Mouse (Mus musculus): Measurements from ENCODE around the gene Nrxn1.

The Nrxn1 gene

GRCm38 (mm10) chr17:91093042-91093080 lies at the start of gene Nrxn1:
Gene Nrxn1, minus strand, starts transcription at chr17:91093071.
- no peak for DNase-seq (ENCODE audit: low spot score)

DNA sequence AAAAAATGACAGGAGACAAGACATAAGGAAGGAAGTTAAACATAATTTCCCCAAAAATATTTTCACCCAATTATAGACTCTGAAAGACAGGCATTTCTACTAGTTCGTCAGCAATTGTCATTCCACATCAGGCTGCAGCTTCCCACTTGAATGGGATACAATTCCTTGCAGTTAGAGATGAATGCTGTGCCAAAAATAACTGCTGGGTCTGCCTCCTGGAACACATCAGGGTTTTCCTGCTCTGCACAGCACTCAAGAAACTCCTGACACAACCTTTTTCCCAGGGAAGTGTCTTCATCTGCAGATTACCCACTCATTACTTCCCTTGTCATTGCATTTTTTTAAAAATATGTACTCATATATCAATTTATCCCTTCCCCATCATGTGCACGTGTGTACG lies 44.0 kb upstream of the Nrxn1 start:
- DNase-seq (ENCODE audit: low spot score) = no peak

- no peak for DNase-seq (ENCODE audit: low spot score)
Measured at GRCm38 (mm10) chr17:91112880-91113628, 20.2 kb upstream of the Nrxn1 start.

- DNase-seq (ENCODE audit: low spot score) = no peak
Measured at GRCm38 (mm10) chr17:91112085-91112484, 19.2 kb upstream of the Nrxn1 start.

DNA sequence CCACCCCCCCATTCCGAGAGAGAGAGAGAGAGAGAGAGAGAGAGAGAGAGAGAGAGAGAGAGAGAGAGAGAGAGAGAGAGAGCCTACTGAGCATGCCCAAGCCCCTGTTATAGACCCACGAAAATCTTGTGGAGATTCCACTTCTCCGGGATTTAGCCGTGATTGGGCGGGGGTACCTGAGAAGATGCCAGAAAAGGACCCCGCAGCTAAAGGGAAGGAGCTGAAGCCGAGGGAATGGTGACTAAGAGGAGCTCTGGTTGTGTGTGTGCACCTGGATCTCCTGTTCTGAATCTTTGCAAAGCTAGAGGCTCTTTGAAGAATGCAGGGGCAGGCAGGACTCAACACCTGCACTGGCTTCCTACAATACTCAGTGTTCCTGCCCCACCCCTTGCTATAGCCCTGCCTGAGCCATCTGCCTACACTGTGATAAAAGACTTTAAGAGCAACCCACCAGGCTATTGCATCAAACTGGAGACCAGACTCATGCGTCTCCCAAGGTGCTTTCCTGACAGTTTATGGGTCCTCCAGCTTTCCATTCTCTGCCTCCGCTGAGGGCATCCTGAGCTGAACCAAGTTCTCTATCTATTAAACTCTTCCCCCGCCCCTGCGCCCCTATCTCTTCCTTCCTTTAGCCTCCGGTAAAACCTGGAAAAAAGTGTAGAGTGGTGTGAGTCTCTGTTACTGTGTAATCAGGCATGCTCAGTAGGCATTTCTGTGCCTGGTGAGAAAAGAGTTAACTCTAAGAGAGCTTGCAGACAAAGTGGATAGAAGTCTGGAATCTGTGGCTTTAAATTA lies 407 bp upstream of the Nrxn1 start:
- DNase-seq (ENCODE audit: low spot score) = no peak

- DNase-seq (ENCODE audit: low spot score) = peak; percentile 45
Measured at GRCm38 (mm10) chr17:91092421-91093041, 340 bp downstream of the Nrxn1 start.

DNA sequence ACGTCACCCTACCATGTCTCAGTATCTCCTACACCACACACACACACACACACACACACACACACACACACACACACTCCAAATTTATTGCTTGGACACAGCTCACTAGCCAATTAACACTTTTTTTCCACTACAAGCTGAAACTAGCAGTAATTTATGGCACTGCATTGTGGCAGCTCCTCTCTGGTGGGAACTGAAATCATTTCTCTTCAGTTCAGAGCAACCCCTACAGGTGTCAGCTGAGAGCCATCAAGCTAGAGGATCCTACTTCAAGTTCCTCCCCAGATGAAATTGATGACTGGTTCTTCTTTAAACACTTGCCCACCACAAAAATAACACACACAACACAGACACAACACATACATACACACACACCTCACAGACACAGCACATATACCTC lies 2.2 kb downstream of the Nrxn1 start:
- DNase-seq (ENCODE audit: low spot score) = no peak

DNA sequence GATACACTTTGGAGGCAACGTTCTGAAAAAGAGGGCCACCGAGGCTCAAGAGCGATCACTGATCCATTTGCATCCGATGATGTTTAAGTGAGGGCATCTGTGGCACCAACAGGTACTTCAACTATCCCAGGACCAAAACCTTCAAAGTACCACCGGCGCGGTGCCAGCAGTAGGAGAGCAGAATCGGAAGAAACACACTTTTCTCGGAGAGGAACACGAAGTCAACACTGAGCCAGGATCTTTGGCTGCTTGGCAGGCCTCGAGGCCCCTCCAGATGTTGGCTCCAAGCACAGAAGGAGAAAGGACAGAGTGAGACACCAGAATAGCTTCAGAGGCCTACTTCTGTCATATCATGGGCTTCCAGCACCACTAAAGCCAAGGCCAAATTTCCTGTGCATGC lies 3.9 kb downstream of the Nrxn1 start:
- DNase-seq (ENCODE audit: low spot score) = no peak

- no peak for DNase-seq (ENCODE audit: low spot score)
Measured at GRCm38 (mm10) chr17:91088037-91088715, 4.7 kb downstream of the Nrxn1 start.

DNA sequence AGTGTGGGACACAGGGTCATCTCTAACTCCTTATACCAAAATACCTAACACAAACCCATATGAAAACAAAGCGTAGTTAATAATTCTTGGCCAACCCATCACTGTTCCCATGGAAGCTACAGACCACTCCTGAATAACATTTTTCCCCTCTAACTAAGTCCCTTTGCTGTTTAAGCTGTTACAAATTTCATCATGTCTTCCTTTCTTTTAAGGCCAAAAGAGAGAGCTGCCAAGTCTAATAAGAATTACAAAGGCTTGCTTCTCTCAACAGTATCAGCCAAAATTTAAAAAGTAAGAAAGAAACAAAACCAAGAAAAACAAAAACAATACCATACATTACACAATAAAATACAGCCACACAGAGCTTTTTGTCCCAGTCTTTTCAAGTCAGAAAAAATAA lies 6.5 kb downstream of the Nrxn1 start:
- DNase-seq (ENCODE audit: low spot score) = no peak

DNA sequence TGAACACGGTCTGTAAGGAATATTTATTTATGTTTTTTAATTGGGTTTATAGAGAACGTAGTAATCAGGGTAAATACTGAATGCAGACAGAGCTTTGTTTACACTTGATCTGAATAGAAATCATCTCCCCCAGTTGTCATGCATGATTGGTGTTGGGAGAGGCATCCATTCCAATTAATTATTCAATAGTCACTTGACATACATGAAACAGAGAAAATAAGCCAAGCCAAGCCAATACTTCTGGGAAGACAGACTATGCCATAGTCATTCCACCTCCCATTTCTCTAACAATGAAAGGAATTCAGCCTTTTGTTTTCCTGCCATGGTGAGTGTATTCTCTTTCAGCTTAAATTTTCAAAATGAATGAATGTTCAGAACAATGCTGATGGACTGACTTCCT lies 7.5 kb downstream of the Nrxn1 start:
- no peak for DNase-seq (ENCODE audit: low spot score)

- DNase-seq (ENCODE audit: low spot score) = no peak
Measured at GRCm38 (mm10) chr17:91079096-91079495, 13.8 kb downstream of the Nrxn1 start.

GRCm38 (mm10) chr17:91074780-91075179 lies 18.1 kb downstream of the Nrxn1 start:
- DNase-seq (ENCODE audit: low spot score) = no peak

- DNase-seq (ENCODE audit: low spot score) = no peak
Measured at GRCm38 (mm10) chr17:91033466-91033865, 59.4 kb downstream of the Nrxn1 start.

DNA sequence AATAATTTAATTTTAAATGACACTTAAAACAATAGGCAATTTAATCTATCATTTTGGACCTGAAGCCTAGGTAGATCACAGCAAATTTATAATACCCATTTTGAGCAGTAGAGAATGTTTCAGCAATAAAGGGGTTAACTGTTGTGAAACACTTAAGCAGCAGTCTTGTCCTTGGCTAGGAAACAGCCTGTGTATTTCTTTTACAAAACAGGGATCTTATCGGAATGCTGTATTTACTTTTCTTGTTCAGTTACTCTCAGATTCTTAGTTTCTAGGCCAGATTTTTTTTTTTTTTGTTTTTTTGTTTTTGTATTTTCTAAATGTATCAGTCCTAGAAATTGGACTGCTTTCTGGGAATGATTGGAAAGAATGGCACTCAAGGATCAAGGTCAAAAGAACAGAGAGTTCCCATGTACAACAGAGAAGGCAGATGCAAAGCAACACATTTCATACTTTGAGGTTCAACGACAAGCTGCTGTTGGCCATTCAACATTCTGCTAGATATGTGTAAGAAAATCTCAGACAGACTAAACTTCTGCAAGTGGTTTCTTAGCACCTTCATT lies 67.7 kb downstream of the Nrxn1 start:
- no peak for DNase-seq (ENCODE audit: low spot score)

- no peak for DNase-seq (ENCODE audit: low spot score)
Measured at GRCm38 (mm10) chr17:91007385-91008089, 85.3 kb downstream of the Nrxn1 start.

DNA sequence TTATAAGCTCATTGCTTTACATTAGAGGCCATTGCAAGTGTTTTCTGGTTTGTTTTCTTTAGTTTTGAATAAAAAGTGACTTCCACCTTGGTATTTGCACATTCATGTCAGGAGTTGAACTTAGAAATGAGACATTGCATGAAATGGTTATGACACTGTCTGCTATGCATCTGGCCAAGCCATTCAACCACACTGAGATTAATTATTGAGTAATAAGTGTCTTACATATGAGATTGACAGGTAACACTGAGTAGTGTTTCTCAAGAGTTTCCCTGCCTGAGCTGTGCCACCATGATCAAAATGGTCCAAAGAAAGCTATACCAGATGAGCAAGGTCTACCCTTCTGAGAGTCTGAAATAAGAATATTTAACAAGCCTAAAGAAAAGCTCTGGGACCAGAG lies 92.5 kb downstream of the Nrxn1 start:
- DNase-seq (ENCODE audit: low spot score) = no peak

- DNase-seq (ENCODE audit: low spot score) = no peak
Measured at GRCm38 (mm10) chr17:90999667-91000154, 93.2 kb downstream of the Nrxn1 start.

GRCm38 (mm10) chr17:90997714-90998113 lies 95.2 kb downstream of the Nrxn1 start:
- no peak for DNase-seq (ENCODE audit: low spot score)

DNA sequence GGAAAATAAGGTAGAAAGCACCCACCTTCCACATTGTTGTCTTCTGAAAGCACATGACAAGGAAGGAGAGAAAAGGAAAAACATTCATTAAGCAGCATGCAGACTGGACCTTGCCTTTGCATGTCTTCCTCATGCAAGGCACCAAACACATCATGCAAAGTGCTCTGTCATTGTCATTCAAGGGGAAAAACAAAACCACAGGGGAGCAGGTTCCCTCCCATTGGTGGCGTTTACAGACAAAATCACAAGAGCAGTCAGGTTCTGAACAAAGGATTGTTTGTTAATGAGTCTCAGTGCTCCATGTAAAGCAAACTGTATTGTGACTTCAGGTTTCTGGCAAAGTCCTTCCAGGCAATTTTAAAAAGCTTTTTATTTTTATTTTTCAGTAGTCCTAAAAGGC lies 97.4 kb downstream of the Nrxn1 start:
- no peak for DNase-seq (ENCODE audit: low spot score)

DNA sequence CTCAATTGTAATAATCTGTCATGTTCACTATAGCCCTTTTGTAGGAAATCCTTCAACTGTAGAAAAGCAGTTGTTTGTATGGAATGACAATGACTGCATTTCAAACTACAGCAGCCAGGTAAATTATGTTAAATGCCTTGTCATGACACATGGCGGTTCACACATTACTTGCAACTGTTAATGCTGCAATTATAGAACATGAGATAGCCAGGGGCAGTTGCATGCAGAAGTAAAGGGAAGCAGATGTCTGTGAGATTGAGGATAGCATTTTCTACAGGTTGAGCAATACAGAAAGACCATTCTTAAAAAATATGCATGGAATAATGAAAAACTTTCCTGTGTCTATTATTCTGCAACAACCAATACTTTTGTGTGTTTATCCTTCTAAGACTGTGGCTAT lies 98.6 kb downstream of the Nrxn1 start:
- no peak for DNase-seq (ENCODE audit: low spot score)

GRCm38 (mm10) chr17:90990747-90991146 lies 102.1 kb downstream of the Nrxn1 start:
- DNase-seq (ENCODE audit: low spot score) = no peak

Data from ovary, postnatal 14 days (tissue).